Mouse (Mus musculus) liver, adult 2 months (tissue): ENCODE measurements at regions not wholly inside any gene's neighbourhood (a gene's known extent, or its start where the extent isn't known, plus 50 kb on each side); places are given as distances from the start of the nearest gene placed in this dataset.

Experiments used
- CTCF ChIP-seq: fragments of 200-500 bp; IDR thresholded peaks from 2 replicates; pipeline ENCODE4 v1.5.1; 2011; ENCODE audit warnings: low read depth, low read length, control low read depth
- POLR2A ChIP-seq: fragments of 200-500 bp; IDR thresholded peaks from 2 replicates; pipeline ENCODE4 v1.6.1; 2011; ENCODE audit warnings: low read length, control low read depth; ENCODE audit not compliant: insufficient read depth; ENCODE audit errors: extremely low read depth

DNA sequence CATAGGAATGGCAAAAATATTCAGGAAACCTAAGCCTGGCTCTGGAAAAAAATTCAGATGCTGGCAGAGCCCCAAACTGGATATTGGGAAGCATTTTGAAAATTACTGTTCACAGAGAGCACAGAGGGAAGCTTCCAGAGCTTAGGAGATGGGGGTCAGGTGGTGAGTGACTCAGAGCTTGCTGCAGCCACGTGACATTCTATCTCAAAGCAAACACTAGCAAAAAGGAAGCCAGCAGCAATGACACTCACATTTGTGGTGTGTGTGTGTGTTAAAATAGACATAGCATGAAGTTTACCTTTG lies 58.6 kb upstream of the Mkln1 start:
- TF ChIP-seq CTCF (no peak), POLR2A (no peak)
